Comparison of ENCODE assay signal across 8 mouse cellular contexts in genomic region chr2:144010282-144011044, GRCm38 (mm10). TPM values are rescaled to one million over a fixed set of nuclear protein-coding genes. Genes with fewer than 3 reads are reported as not detected.
DNase-seq lines count a peak whose midpoint lies in the region; ATAC-seq and TF ChIP-seq lines count a peak whose summit lies in the region.

No protein-coding gene starts in this region.

- peak overlapping the region; percentile 80 for H3K4me3 ChIP-seq in bone marrow macrophage, adult 2 months (ENCODE audit: insufficient read depth, low read length)
- H3K4me3 ChIP-seq in embryonic facial prominence, embryonic 15.5 days (replicated peaks): peak overlapping the region; percentile 99

- peaks cover 3% of the 10 kb centered on the region; the same call in 1 of the 2 replicates for H3K36me3 ChIP-seq in embryonic facial prominence, embryonic 15.5 days

- TF ChIP-seq POLR2A in bone marrow macrophage, adult 2 months (IDR thresholded peaks at IDR 0.05; ENCODE audit: borderline replicate concordance, low read depth, low read length): no peak

- no peaks in the 10 kb centered on the region for H3K27me3 ChIP-seq in embryonic facial prominence, embryonic 15.5 days

- H3K27ac ChIP-seq in bone marrow macrophage, adult 2 months (ENCODE audit: insufficient read depth, low read depth, low read length): peak overlapping the region; percentile 92
- H3K27ac ChIP-seq in embryonic facial prominence, embryonic 15.5 days (replicated peaks): peak overlapping the region; percentile 96

- DNase-seq in B cell, adult 2 months: peak; percentile 86 to 87
- DNase-seq in heart, adult 9 months (ENCODE audit: low spot score in 2 of 2): peak; percentile 84 to 86
- peak; percentile 82 for DNase-seq in kidney, adult 9 months
- DNase-seq in liver: peak; percentile 90
- peak; percentile 45 to 75 for DNase-seq in monocyte, adult 2 months (ENCODE audit: low read depth in 1 of 2, low spot score in 2 of 2)
- DNase-seq in spleen, postnatal 14 days (ENCODE audit: low spot score in 2 of 2): peak; percentile 73 to 85

- WGBS in embryonic facial prominence, embryonic 15.5 days: under 1% methylated on average over 88 of the region's 107 CpGs

- no peaks in the 10 kb centered on the region for H3K9me3 ChIP-seq in embryonic facial prominence, embryonic 15.5 days (replicated peaks)

- H3K4me1 ChIP-seq in bone marrow macrophage, adult 2 months (ENCODE audit: control insufficient read depth, insufficient read depth, low read length): peaks cover 25% of the 10 kb centered on the region
- H3K4me1 ChIP-seq in embryonic facial prominence, embryonic 15.5 days: peaks cover 54% of the 10 kb centered on the region

- ATAC-seq in embryonic facial prominence, embryonic 15.5 days (ENCODE audit: insufficient number of reproducible peaks, low FRiP score, low TSS enrichment, low read depth): peak; percentile 6

- H3K4me2 ChIP-seq in embryonic facial prominence, embryonic 15.5 days (replicated peaks): peak overlapping the region; percentile 70

- peak; percentile 39 for TF ChIP-seq CTCF in bone marrow macrophage, adult 2 months (IDR thresholded peaks at IDR 0.05; ENCODE audit: low read depth, low read length)

- peak overlapping the region; percentile 88 for H3K9ac ChIP-seq in embryonic facial prominence, embryonic 15.5 days

RNA-seq across cellular contexts. Expression of gene Rrbp1, which starts 0.6 kb away (rescaled TPM):
- polyA plus RNA-seq in bone marrow macrophage, adult 2 months (2012; ENCODE audit: insufficient read depth, insufficient read length, missing spikeins): 282 and 287 TPM in 2 replicates
- 129 and 139 TPM in 2 replicates for polyA plus RNA-seq in embryonic facial prominence, embryonic 15.5 days (2015; fragmentation: Nextera tagmentation; extraction: Ambion mirVana)

RNA-seq across cellular contexts. Expression of gene Banf2, which starts 22.4 kb away (rescaled TPM):
- not detected in 2 replicates for polyA plus RNA-seq in bone marrow macrophage, adult 2 months (2012; ENCODE audit: insufficient read depth, insufficient read length, missing spikeins)
- polyA plus RNA-seq in embryonic facial prominence, embryonic 15.5 days (2015; fragmentation: Nextera tagmentation; extraction: Ambion mirVana): not detected in 2 replicates

Comparison
In these comparisons a context has a peak if more than half of its experiments do, and no peak if none do; other contexts are left out.
1. Peak in every context shown above with its lines: DNase-seq, ATAC-seq, H3K4me3 ChIP-seq and H3K27ac ChIP-seq.